Mouse (Mus musculus) liver, postnatal 0 days (tissue): Measurements from ENCODE around the gene Adap1.

Experiments
- CTCF ChIP-seq: sonication (generic); IDR thresholded peaks from 2 replicates; pipeline ENCODE4 v1.5.1; 2016; ENCODE audit warnings: antibody characterized with exemption, low read depth
- EP300 ChIP-seq: IDR thresholded peaks from 2 replicates; pipeline ENCODE4 v1.6.1; 2016; ENCODE audit warnings: antibody characterized with exemption, low read depth, mild to moderate bottlenecking

DNA sequence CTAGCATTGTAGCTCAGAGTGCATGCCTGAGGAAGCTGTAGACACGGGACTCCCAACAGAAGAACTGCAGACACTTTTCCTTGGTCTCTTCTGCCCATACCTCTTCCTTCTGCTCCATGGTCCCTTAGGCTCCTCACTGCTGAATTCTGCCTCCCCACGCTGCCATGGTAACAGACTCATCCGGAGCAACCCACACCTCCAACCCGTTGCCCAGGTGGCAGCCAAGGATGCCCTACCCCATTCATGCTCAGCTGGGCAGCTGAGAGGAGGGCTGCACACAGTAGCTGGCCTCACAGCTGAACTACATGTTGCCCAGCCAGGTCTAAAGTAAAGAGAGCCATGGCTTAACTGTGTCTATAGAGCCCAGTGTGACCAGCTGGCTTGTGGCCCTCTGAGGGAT is 36.8 kb downstream of the Adap1 start:
- TF ChIP-seq CTCF (no peak), EP300 (no peak)
